Mouse (Mus musculus): Measurements from ENCODE around the gene Srcin1. TPM values are rescaled to one million over a fixed set of nuclear protein-coding genes. Genes with fewer than 3 reads are reported as not detected.

The Srcin1 gene
- polyA plus RNA-seq, 1 experiment from 2014 or later, result 11.9 TPM

GRCm38 (mm10) chr11:97566551-97566950 lies 9.4 kb downstream of the Srcin1 start:
- 7% methylated on average over 12 of the region's 13 CpGs for WGBS
- no peaks in the 10 kb centered on the region for H3K9me3 ChIP-seq
- no peaks in the 10 kb centered on the region for H3K27me3 ChIP-seq
- H3K4me2 ChIP-seq, result peak overlapping the region; percentile 24; the same call in 1 of the 2 replicates
- H3K27ac ChIP-seq (replicated peaks), result no peak overlapping the region
- H3K4me1 ChIP-seq (replicated peaks), result peaks cover 91% of the 10 kb centered on the region
- H3K4me3 ChIP-seq, result no peak overlapping the region
- ATAC-seq (ENCODE audit: low FRiP score, low read depth), result no peak
- H3K36me3 ChIP-seq, result no peaks in the 10 kb centered on the region
- H3K9ac ChIP-seq, result no peak overlapping the region

- H3K4me2 ChIP-seq, result no peak overlapping the region
- no peak overlapping the region for H3K9ac ChIP-seq
- no peaks in the 10 kb centered on the region for H3K9me3 ChIP-seq
- H3K36me3 ChIP-seq, result no peaks in the 10 kb centered on the region
- no peak overlapping the region for H3K4me3 ChIP-seq
- 29% methylated on average over 14 of the region's 14 CpGs for WGBS
- no peak for ATAC-seq (ENCODE audit: low FRiP score, low read depth)
- H3K27ac ChIP-seq (replicated peaks), result no peak overlapping the region
- no peaks in the 10 kb centered on the region for H3K27me3 ChIP-seq
- peaks cover 91% of the 10 kb centered on the region for H3K4me1 ChIP-seq (replicated peaks)
Observed at GRCm38 (mm10) chr11:97563730-97564129, 12.3 kb downstream of the Srcin1 start.

- WGBS, result 68% methylated on average over 3 of the region's 3 CpGs
- peaks cover 90% of the 10 kb centered on the region for H3K4me1 ChIP-seq (replicated peaks)
- no peak overlapping the region for H3K27ac ChIP-seq (replicated peaks)
- no peaks in the 10 kb centered on the region for H3K36me3 ChIP-seq
- no peak overlapping the region for H3K4me3 ChIP-seq
- no peak overlapping the region for H3K4me2 ChIP-seq
- H3K27me3 ChIP-seq, result no peaks in the 10 kb centered on the region
- no peak overlapping the region for H3K9ac ChIP-seq
- no peaks in the 10 kb centered on the region for H3K9me3 ChIP-seq
- no peak for ATAC-seq (ENCODE audit: low FRiP score, low read depth)
Observed at GRCm38 (mm10) chr11:97562536-97562935, 13.4 kb downstream of the Srcin1 start.

GRCm38 (mm10) chr11:97560210-97560963 lies 15.6 kb downstream of the Srcin1 start:
- H3K9me3 ChIP-seq, result no peaks in the 10 kb centered on the region
- H3K4me2 ChIP-seq, result no peak overlapping the region
- no peaks in the 10 kb centered on the region for H3K36me3 ChIP-seq
- no peaks in the 10 kb centered on the region for H3K27me3 ChIP-seq
- H3K9ac ChIP-seq, result 0 out of 2 replicates have a peak overlapping the region, but pooled peaks have one; percentile 1
- no peak for ATAC-seq (ENCODE audit: low FRiP score, low read depth)
- peak overlapping the region; percentile 22; the same call in 1 of the 2 replicates for H3K27ac ChIP-seq (replicated peaks)
- WGBS, result 33% methylated on average over 17 of the region's 17 CpGs
- H3K4me1 ChIP-seq (replicated peaks), result peaks cover 82% of the 10 kb centered on the region
- no peak overlapping the region for H3K4me3 ChIP-seq

GRCm38 (mm10) chr11:97559549-97559948 lies 16.4 kb downstream of the Srcin1 start:
- WGBS, result 39% methylated on average over 4 of the region's 4 CpGs
- no peak overlapping the region for H3K9ac ChIP-seq
- peaks cover 74% of the 10 kb centered on the region for H3K4me1 ChIP-seq (replicated peaks)
- H3K27ac ChIP-seq (replicated peaks), result no peak overlapping the region
- H3K9me3 ChIP-seq, result no peaks in the 10 kb centered on the region
- ATAC-seq (ENCODE audit: low FRiP score, low read depth), result no peak
- no peak overlapping the region for H3K4me3 ChIP-seq
- H3K4me2 ChIP-seq, result no peak overlapping the region
- H3K27me3 ChIP-seq, result no peaks in the 10 kb centered on the region
- H3K36me3 ChIP-seq, result no peaks in the 10 kb centered on the region

- no peak overlapping the region for H3K4me2 ChIP-seq
- H3K27me3 ChIP-seq, result no peaks in the 10 kb centered on the region
- no peaks in the 10 kb centered on the region for H3K9me3 ChIP-seq
- peaks cover 61% of the 10 kb centered on the region for H3K4me1 ChIP-seq (replicated peaks)
- no peak overlapping the region for H3K4me3 ChIP-seq
- H3K9ac ChIP-seq, result no peak overlapping the region
- no peaks in the 10 kb centered on the region for H3K36me3 ChIP-seq
- ATAC-seq (ENCODE audit: low FRiP score, low read depth), result no peak
- no peak overlapping the region for H3K27ac ChIP-seq (replicated peaks)
- 45% methylated on average over 4 of the region's 4 CpGs for WGBS
Observed at GRCm38 (mm10) chr11:97557885-97558284, 18.1 kb downstream of the Srcin1 start.

GRCm38 (mm10) chr11:97556569-97557408 lies 19.2 kb downstream of the Srcin1 start:
- Histone ChIP-seq H3K9ac (no peak overlapping the region), H3K4me2 (no peak overlapping the region), H3K27me3 (no peaks in the 10 kb centered on the region), H3K36me3 (no peaks in the 10 kb centered on the region), H3K9me3 (no peaks in the 10 kb centered on the region), H3K4me1 (replicated peaks) (peaks cover 68% of the 10 kb centered on the region), H3K4me3 (no peak overlapping the region), H3K27ac (replicated peaks) (no peak overlapping the region)
- WGBS, result 20% methylated on average over 7 of the region's 7 CpGs
- ATAC-seq (ENCODE audit: low FRiP score, low read depth), result no peak

GRCm38 (mm10) chr11:97555144-97555543 lies 20.8 kb downstream of the Srcin1 start:
- Histone ChIP-seq H3K4me1 (replicated peaks) (peaks cover 58% of the 10 kb centered on the region), H3K4me3 (no peak overlapping the region), H3K9me3 (no peaks in the 10 kb centered on the region), H3K36me3 (no peaks in the 10 kb centered on the region), H3K27me3 (peaks cover 5% of the 10 kb centered on the region; the same call in 1 of the 2 replicates), H3K9ac (no peak overlapping the region), H3K4me2 (no peak overlapping the region), H3K27ac (replicated peaks) (no peak overlapping the region)
- 24% methylated on average over 6 of the region's 6 CpGs for WGBS
- no peak for ATAC-seq (ENCODE audit: low FRiP score, low read depth)

GRCm38 (mm10) chr11:97552151-97552550 lies 23.8 kb downstream of the Srcin1 start:
- Histone ChIP-seq H3K4me2 (no peak overlapping the region), H3K9ac (no peak overlapping the region), H3K9me3 (no peaks in the 10 kb centered on the region), H3K27ac (replicated peaks) (no peak overlapping the region), H3K27me3 (peaks cover 17% of the 10 kb centered on the region), H3K36me3 (no peaks in the 10 kb centered on the region), H3K4me3 (no peak overlapping the region), H3K4me1 (replicated peaks) (peaks cover 37% of the 10 kb centered on the region)
- no peak for ATAC-seq (ENCODE audit: low FRiP score, low read depth)
- WGBS, result 14% methylated on average over 8 of the region's 8 CpGs

GRCm38 (mm10) chr11:97548757-97549156 lies 27.2 kb downstream of the Srcin1 start:
- Histone ChIP-seq H3K9me3 (no peaks in the 10 kb centered on the region), H3K27ac (replicated peaks) (no peak overlapping the region), H3K27me3 (peaks cover 17% of the 10 kb centered on the region), H3K36me3 (no peaks in the 10 kb centered on the region), H3K9ac (no peak overlapping the region), H3K4me1 (replicated peaks) (peaks cover 45% of the 10 kb centered on the region), H3K4me2 (no peak overlapping the region), H3K4me3 (no peak overlapping the region)
- ATAC-seq (ENCODE audit: low FRiP score, low read depth), result no peak
- WGBS, result 65% methylated on average over 8 of the region's 8 CpGs

- no peak overlapping the region for H3K4me3 ChIP-seq
- no peak for ATAC-seq (ENCODE audit: low FRiP score, low read depth)
- H3K4me1 ChIP-seq (replicated peaks), result peaks cover 51% of the 10 kb centered on the region
- no peaks in the 10 kb centered on the region for H3K36me3 ChIP-seq
- H3K27ac ChIP-seq (replicated peaks), result no peak overlapping the region
- no peaks in the 10 kb centered on the region for H3K9me3 ChIP-seq
- no peak overlapping the region for H3K9ac ChIP-seq
- peaks cover 17% of the 10 kb centered on the region for H3K27me3 ChIP-seq
- WGBS, result 75% methylated on average over 12 of the region's 12 CpGs
- no peak overlapping the region for H3K4me2 ChIP-seq
Observed at GRCm38 (mm10) chr11:97547957-97548706, 27.9 kb downstream of the Srcin1 start.

Measured in hindbrain, embryonic 15.5 days (tissue).